Mouse (Mus musculus): Measurements from ENCODE around the gene Ndfip2. TPM values are rescaled to one million over a fixed set of nuclear protein-coding genes. Genes with fewer than 3 reads are reported as not detected.

Gene Ndfip2
- polyA plus RNA-seq, 1 experiment from 2014 or later: 114 TPM

DNA sequence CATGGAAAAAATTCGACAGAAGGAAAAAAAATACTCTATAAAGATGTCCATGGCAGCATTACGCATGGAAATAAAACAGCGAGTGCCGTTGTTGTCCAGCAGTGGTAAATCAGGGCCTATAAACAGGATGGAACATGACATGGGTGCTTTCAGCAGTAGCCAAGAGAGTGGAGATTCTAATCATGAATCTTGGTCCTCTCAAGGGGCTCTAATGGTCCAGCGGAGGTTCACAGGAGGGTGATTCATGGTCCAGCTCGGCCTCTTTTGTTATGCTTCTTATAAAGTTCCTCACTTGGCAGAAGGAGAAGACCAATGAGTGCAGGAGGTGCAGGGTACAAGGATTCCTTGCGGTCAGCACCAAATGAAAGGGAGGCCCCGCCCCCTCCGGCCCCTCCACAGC is 65.1 kb downstream of the Ndfip2 start:
- Histone ChIP-seq H3K36me3 (peaks cover under 1% of the 10 kb centered on the region), H3K27me3 (no peaks in the 10 kb centered on the region), H3K4me1 (replicated peaks) (peaks cover 7% of the 10 kb centered on the region), H3K9me3 (no peaks in the 10 kb centered on the region; the same call in 1 of the 2 replicates), H3K9ac (no peak overlapping the region), H3K27ac (replicated peaks) (no peak overlapping the region), H3K4me2 (no peak overlapping the region), H3K4me3 (no peak overlapping the region)
- ATAC-seq (ENCODE audit: low read depth): peak; percentile 70
- 65% methylated on average over 9 of the region's 9 CpGs for WGBS

- Histone ChIP-seq H3K9ac (peak overlapping the region; percentile 61), H3K27me3 (no peaks in the 10 kb centered on the region), H3K9me3 (no peaks in the 10 kb centered on the region; the same call in 1 of the 2 replicates), H3K4me1 (replicated peaks) (peaks cover 17% of the 10 kb centered on the region), H3K4me2 (peak overlapping the region; percentile 52), H3K27ac (replicated peaks) (peak overlapping the region; percentile 81), H3K4me3 (peak overlapping the region; percentile 24), H3K36me3 (no peaks in the 10 kb centered on the region; the same call in 1 of the 2 replicates)
- peak; percentile 80 for ATAC-seq (ENCODE audit: low read depth)
- 14% methylated on average over 13 of the region's 13 CpGs for WGBS
Measured at GRCm38 (mm10) chr14:105328397-105329302, 70.3 kb downstream of the Ndfip2 start.

GRCm38 (mm10) chr14:105333475-105334094 is 75.2 kb downstream of the Ndfip2 start:
- Histone ChIP-seq H3K9ac (peak overlapping the region; percentile 42), H3K4me1 (replicated peaks) (peaks cover 8% of the 10 kb centered on the region), H3K4me2 (peak overlapping the region; percentile 47), H3K4me3 (peak overlapping the region; percentile 31), H3K36me3 (no peaks in the 10 kb centered on the region), H3K27ac (replicated peaks) (0 out of 2 replicates have a peak overlapping the region, but pooled peaks have one; percentile 13), H3K27me3 (no peaks in the 10 kb centered on the region), H3K9me3 (no peaks in the 10 kb centered on the region)
- WGBS: 42% methylated on average over 16 of the region's 16 CpGs
- no peak; the same call in 1 of the 2 replicates for ATAC-seq (ENCODE audit: low read depth)

DNA sequence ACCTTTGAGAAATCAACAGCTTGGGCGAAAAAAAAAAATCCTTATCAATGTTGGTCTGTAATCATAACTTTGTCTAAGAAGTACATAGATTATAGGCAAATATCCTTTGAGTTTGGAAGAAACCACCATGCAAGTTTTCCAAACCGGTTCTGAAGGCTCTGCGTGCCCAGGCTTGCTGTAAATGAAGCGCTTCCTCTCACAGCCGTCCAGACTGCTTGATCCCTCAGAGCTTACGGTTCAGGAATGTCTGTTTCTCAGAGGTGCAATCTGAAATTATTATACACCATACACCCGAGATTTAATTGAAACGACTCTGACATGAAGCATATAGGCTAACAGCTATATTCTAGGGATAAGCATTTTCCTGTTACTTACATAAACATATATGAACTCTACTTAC is 83.4 kb downstream of the Ndfip2 start:
- H3K27ac ChIP-seq (replicated peaks): no peak overlapping the region
- WGBS: 80% methylated on average over 8 of the region's 8 CpGs

GRCm38 (mm10) chr14:105354121-105354520 is 95.7 kb downstream of the Ndfip2 start:
- no peaks in the 10 kb centered on the region for H3K27me3 ChIP-seq
- H3K9ac ChIP-seq: no peak overlapping the region
- H3K4me2 ChIP-seq: no peak overlapping the region
- no peak overlapping the region for H3K27ac ChIP-seq (replicated peaks)
- 84% methylated on average over 11 of the region's 11 CpGs for WGBS
- no peaks in the 10 kb centered on the region for H3K4me1 ChIP-seq (replicated peaks)
- no peak overlapping the region for H3K4me3 ChIP-seq
- H3K9me3 ChIP-seq: no peaks in the 10 kb centered on the region
- ATAC-seq (ENCODE audit: low read depth): no peak
- H3K36me3 ChIP-seq: no peaks in the 10 kb centered on the region

More for the DNA sequence above, 83.4 kb downstream of the Ndfip2 start:
- Histone ChIP-seq H3K4me2 (no peak overlapping the region), H3K27me3 (no peaks in the 10 kb centered on the region), H3K4me1 (replicated peaks) (no peaks in the 10 kb centered on the region), H3K4me3 (no peak overlapping the region), H3K9me3 (no peaks in the 10 kb centered on the region), H3K36me3 (no peaks in the 10 kb centered on the region), H3K9ac (no peak overlapping the region)
- no peak for ATAC-seq (ENCODE audit: low read depth)

Other genes starting within 250 kb of the Ndfip2 start
- gene Rbm26, start 81.2 kb upstream of the Ndfip2 start, polyA plus RNA-seq (2015; fragmentation: Nextera tagmentation; extraction: Ambion mirVana): 33.2 and 34.1 TPM in 2 replicates